Comparison of ENCODE assay signal across 8 mouse cellular contexts in the genomic region with DNA sequence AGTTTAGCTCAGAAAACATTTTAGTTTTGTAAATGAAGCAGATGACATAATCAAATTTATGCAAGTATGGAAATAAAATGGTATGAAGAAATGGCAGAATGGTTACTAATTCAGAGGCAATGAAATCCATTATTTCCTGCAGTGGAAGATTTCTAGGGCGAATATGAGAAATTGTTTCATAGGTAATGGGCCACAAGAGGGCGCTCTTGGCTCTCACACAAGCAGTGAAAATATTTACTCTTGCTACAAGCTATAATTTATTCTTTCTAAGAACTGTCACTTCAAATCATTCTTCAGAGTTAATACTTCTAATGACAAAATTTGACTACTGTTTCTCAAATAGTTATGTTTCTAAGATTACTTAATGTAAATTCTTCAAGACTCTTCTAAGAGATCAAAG.
DNase-seq lines count a peak whose midpoint lies in the region; ATAC-seq and TF ChIP-seq lines count a peak whose summit lies in the region.

No protein-coding gene starts in this region.

- H3K27me3 ChIP-seq in kidney, adult 2 months (replicated peaks; ENCODE audit: control insufficient read depth, insufficient read depth, low read length) = no peaks in the 10 kb centered on the region
- no peaks in the 10 kb centered on the region for H3K27me3 ChIP-seq in kidney, embryonic 15.5 days
- no peaks in the 10 kb centered on the region for H3K27me3 ChIP-seq in Patski
- H3K27me3 ChIP-seq in hindbrain, postnatal 0 days (ENCODE audit: insufficient read depth, low read length) = no peaks in the 10 kb centered on the region

- no peaks in the 10 kb centered on the region for H3K4me1 ChIP-seq in kidney, adult 2 months (ENCODE audit: control insufficient read depth, insufficient read depth, low read length)
- no peaks in the 10 kb centered on the region for H3K4me1 ChIP-seq in kidney, embryonic 15.5 days
- no peaks in the 10 kb centered on the region for H3K4me1 ChIP-seq in hindbrain, postnatal 0 days (ENCODE audit: insufficient read depth, low read length)

- H3K27ac ChIP-seq in kidney, adult 2 months (ENCODE audit: insufficient read depth, low read depth, low read length) = no peak overlapping the region
- no peak overlapping the region for H3K27ac ChIP-seq in kidney, embryonic 15.5 days
- no peak overlapping the region for H3K27ac ChIP-seq in hindbrain, postnatal 0 days

- TF ChIP-seq POLR2A in kidney, adult 2 months (IDR thresholded peaks at IDR 0.05; ENCODE audit: low read depth, low read length) = no peak

- 5% methylated on average over 2 of the region's 2 CpGs for WGBS in kidney, adult 2 months
- 7% methylated on average over 2 of the region's 2 CpGs for whole genome bisulfite sequencing in kidney, embryonic 15.5 days
- 10% methylated on average over 2 of the region's 2 CpGs for WGBS in hindbrain, postnatal 0 days

- CTCF ChIA-PET in Patski (lab: Charles Lee) = interaction anchor here (0.8 to 4.6 kb wide), 12 partner anchors 8 to 103 kb away, joined by 3 to 39 read pairs (median 4); no protein-coding TSS in a partner anchor

- H3K4me2 ChIP-seq in kidney, embryonic 15.5 days = no peak overlapping the region
- no peak overlapping the region for H3K4me2 ChIP-seq in hindbrain, postnatal 0 days (ENCODE audit: low read depth, low read length)

- intact Hi-C loops in left cerebral cortex, postnatal 4 days (cut with DNase I) = loop anchor here (5.0 kb wide), 1 partner anchor 97 kb away; no protein-coding TSS in a partner anchor

- H3K36me3 ChIP-seq in kidney, adult 2 months (ENCODE audit: control insufficient read depth, insufficient read depth, low read length) = no peaks in the 10 kb centered on the region
- no peaks in the 10 kb centered on the region for H3K36me3 ChIP-seq in kidney, embryonic 15.5 days
- H3K36me3 ChIP-seq in hindbrain, postnatal 0 days (ENCODE audit: insufficient read depth, low read length) = no peaks in the 10 kb centered on the region

- TF ChIP-seq CTCF in kidney, adult 2 months (conservative IDR thresholded peaks at IDR 0.05; ENCODE audit: insufficient read depth, insufficient read length, low read depth, low read length) = 0 out of 2 replicates have a peak, but pooled peaks have one; percentile 24
- TF ChIP-seq CTCF in Patski (IDR thresholded peaks at IDR 0.05) = peak; percentile 71
- TF ChIP-seq CTCF in hindbrain, postnatal 0 days (IDR thresholded peaks at IDR 0.05; ENCODE audit: low read depth) = peak; percentile 74

- POLR2A ChIA-PET in Patski (lab: Charles Lee) = no interaction called here

- H3K9me3 ChIP-seq in kidney, embryonic 15.5 days (replicated peaks) = no peaks in the 10 kb centered on the region
- H3K9me3 ChIP-seq in hindbrain, postnatal 0 days (ENCODE audit: low read length) = no peaks in the 10 kb centered on the region

- ATAC-seq in kidney, embryonic 15.5 days (replicated peaks; ENCODE audit: low FRiP score) = no peak
- no peak for ATAC-seq in Patski
- no peak for ATAC-seq in hindbrain, postnatal 0 days

- no peak overlapping the region for H3K9ac ChIP-seq in kidney, embryonic 15.5 days
- no peak overlapping the region for H3K9ac ChIP-seq in hindbrain, postnatal 0 days (replicated peaks; ENCODE audit: low read length)

- in situ Hi-C loops in Patski (cut with MboI; ENCODE audit: low pct_unique_long_range_greater_than_20kb) = loop anchor here (25.0 kb wide), 1 partner anchor 322 kb away; no protein-coding TSS in a partner anchor

- DNase-seq in kidney, adult 2 months = peak; percentile 52
- no peak for DNase-seq in Patski (ENCODE audit: low read depth, low spot score)
- DNase-seq in c-Kit-positive CD71-positive TER-119-positive erythroid progenitor cells, embryonic 14.5 days (ENCODE audit: low spot score) = peak; percentile 34
- DNase-seq in hindbrain, postnatal 0 days (ENCODE audit: low spot score) = peak; percentile 85
- peak; percentile 71 for DNase-seq in left cerebral cortex, postnatal 4 days
- peak; percentile 25 for DNase-seq in skeletal muscle tissue, adult 2 months (ENCODE audit: low read depth, low spot score)
- no peak for DNase-seq in spleen, adult 12 weeks (ENCODE audit: low spot score)

- H3K4me3 ChIP-seq in kidney, adult 2 months (ENCODE audit: insufficient read depth, low read depth, low read length) = no peak overlapping the region
- H3K4me3 ChIP-seq in kidney, embryonic 15.5 days (replicated peaks) = no peak overlapping the region
- H3K4me3 ChIP-seq in hindbrain, postnatal 0 days (ENCODE audit: low read length) = no peak overlapping the region

Comparison
In these comparisons a context has a peak if more than half of its experiments do, and no peak if none do; other contexts are left out.
1. DNase-seq: peak in kidney, adult 2 months (single experiment), c-Kit-positive CD71-positive TER-119-positive erythroid progenitor cells, embryonic 14.5 days (single experiment), hindbrain, postnatal 0 days (single experiment), left cerebral cortex, postnatal 4 days (single experiment) and skeletal muscle tissue, adult 2 months (single experiment); none in Patski (single experiment) and spleen, adult 12 weeks (single experiment).
2. CTCF ChIP-seq: peak in every context shown above with its lines; median percentile 74 in hindbrain, postnatal 0 days; 71 in Patski; 24 in kidney, adult 2 months.